Mouse (Mus musculus): ENCODE measurements at regions not wholly inside any gene's neighbourhood (a gene's known extent, or its start where the extent isn't known, plus 50 kb on each side); places are given as distances from the start of the nearest gene placed in this dataset.
A peak's percentile ranks its signal among the peaks of the same experiment; 100 is the strongest.

DNA sequence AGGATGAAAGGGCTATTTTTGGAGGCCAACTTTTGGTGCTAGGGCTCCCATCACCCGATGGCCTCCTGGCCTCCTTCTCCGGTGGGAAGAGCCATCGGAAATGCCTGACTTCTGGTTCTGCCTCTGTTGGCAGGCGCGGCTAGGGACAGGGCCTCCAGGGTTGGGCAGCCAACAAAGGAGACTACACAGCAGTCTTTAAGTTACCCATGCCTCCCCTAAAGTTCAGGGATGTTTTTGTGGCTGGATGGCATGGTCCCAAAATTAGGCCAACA lies 86.2 kb upstream of the Ccnd1 start:
- Histone ChIP-seq H3K36me3 (ENCODE audit: insufficient read depth) (no peaks in the 10 kb centered on the region), H3K27ac (ENCODE audit: low read depth, low read length) (no peak overlapping the region), H3K4me3 (ENCODE audit: low read depth, low read length) (no peak overlapping the region), H3K27me3 (ENCODE audit: insufficient read depth, low read length) (peaks cover 4% of the 10 kb centered on the region; the same call in 1 of the 2 replicates), H3K9ac (no peak overlapping the region), H3K4me2 (ENCODE audit: low read depth) (no peak overlapping the region), H3K4me1 (ENCODE audit: insufficient read depth) (peaks cover 4% of the 10 kb centered on the region), H3K9me3 (ENCODE audit: low read length) (no peaks in the 10 kb centered on the region)
- ATAC-seq (no peak), DNase-seq (no peak)
- TF ChIP-seq CTCF (IDR thresholded peaks at IDR 0.05; ENCODE audit: low read depth), result no peak
- 93% methylated on average over 5 of the region's 5 CpGs for WGBS

DNA sequence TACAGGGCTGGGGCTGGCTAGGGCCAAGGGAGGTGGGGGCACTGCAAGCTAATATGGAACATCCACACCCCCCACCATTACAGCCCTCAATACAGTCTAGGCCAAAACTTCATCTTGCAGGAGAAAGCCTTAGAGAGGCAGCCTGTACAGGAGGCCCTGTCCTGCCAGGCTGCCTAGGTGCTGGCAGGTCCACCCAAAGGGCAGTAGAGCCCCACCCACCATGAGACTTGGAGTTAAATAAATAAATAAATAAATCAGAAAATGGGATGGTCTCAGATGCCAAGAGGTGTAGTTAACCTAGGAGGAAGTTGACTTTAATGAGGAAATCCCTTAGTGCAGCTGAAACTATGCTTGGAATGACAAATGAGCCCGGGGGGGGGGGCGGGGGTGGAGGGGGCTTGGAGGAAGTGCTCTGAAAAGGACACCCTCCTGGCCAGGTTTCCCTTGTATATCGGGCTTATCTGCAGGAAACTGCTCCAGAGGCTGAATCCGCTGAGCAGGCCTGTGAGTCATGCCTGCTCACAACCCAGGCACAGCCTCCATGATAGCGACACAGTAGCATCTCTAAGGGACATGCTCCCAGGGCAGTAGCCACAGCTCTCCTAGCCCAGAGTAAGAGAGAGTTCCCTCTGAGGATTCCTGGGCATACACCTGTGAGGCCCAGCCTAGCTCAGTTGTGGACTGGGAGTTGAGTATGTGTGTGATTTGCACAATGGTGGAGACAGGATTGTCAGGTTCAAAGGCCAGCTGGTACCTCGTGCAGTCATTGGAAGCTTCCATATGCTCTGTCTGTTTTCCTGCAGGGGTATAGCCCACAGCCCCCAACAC lies 85.7 kb upstream of the Ccnd1 start:
- Histone ChIP-seq H3K4me1 (ENCODE audit: insufficient read depth) (no peaks in the 10 kb centered on the region; the same call in 1 of the 2 replicates), H3K36me3 (ENCODE audit: insufficient read depth) (no peaks in the 10 kb centered on the region), H3K4me3 (ENCODE audit: low read depth, low read length) (no peak overlapping the region), H3K27me3 (ENCODE audit: insufficient read depth, low read length) (peaks cover 4% of the 10 kb centered on the region; the same call in 1 of the 2 replicates), H3K9ac (no peak overlapping the region), H3K27ac (ENCODE audit: low read depth, low read length) (no peak overlapping the region), H3K4me2 (ENCODE audit: low read depth) (no peak overlapping the region), H3K9me3 (ENCODE audit: low read length) (no peaks in the 10 kb centered on the region)
- no peak for ATAC-seq
- no peak for TF ChIP-seq CTCF (IDR thresholded peaks at IDR 0.05; ENCODE audit: low read depth)
- WGBS, result 80% methylated on average over 5 of the region's 6 CpGs
- no peak for DNase-seq

DNA sequence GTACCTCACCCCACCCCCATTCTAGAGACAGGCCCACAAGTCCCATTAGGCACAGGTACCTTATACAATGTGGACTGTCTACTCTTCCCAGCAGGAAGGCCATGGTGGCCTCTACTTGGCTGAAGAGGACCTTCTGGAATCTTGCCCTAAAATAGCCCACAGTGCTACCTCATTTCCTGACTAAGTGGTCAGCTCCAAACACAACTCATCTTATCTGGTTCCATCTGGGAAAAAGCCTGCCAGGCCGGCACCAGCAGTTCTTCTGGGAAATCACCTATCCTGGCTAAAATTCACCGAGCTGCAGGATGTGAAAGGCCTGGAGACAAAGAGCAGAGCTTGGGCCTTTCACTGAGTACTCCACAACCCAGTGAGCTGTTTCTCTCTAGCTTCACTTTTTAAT lies 84.9 kb upstream of the Ccnd1 start:
- WGBS, result 91% methylated on average over 2 of the region's 2 CpGs

DNA sequence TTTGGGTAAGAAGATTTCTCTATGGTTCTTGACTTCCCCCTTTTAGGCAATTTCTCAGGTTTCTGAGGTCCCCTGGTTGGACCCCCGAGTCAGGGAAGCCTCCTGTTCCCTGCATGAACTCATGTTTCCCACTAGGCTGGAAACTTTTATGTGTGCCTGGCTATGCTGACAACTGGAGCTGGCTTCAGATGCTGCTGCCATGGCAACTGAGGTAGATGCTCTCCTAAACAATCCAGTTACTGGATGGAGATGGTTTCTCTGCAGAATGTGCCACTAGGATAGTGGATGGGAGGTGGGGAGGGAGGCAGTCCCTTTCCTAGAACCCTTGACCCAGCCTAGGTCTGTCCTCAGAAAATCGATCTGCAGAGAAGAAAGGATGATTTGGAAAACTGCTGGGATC lies 79.4 kb upstream of the Ccnd1 start:
- no peak for TF ChIP-seq CTCF (IDR thresholded peaks at IDR 0.05; ENCODE audit: low read depth)
- DNase-seq, result peak; percentile 54
- H3K9me3 ChIP-seq (ENCODE audit: low read length), result no peaks in the 10 kb centered on the region
- ATAC-seq, result peak; percentile 59; the same call in 1 of the 2 replicates
- no peak overlapping the region for H3K9ac ChIP-seq
- no peak overlapping the region for H3K4me3 ChIP-seq (ENCODE audit: low read depth, low read length)
- no peak overlapping the region for H3K4me2 ChIP-seq (ENCODE audit: low read depth)
- no peaks in the 10 kb centered on the region for H3K27me3 ChIP-seq (ENCODE audit: insufficient read depth, low read length)
- H3K27ac ChIP-seq (ENCODE audit: low read depth, low read length), result no peak overlapping the region
- no peaks in the 10 kb centered on the region for H3K4me1 ChIP-seq (ENCODE audit: insufficient read depth)
- no peaks in the 10 kb centered on the region for H3K36me3 ChIP-seq (ENCODE audit: insufficient read depth)
- WGBS, result 64% methylated on average over 2 of the region's 2 CpGs

More for the DNA sequence above, 84.9 kb upstream of the Ccnd1 start:
- Histone ChIP-seq H3K9me3 (ENCODE audit: low read length) (no peaks in the 10 kb centered on the region), H3K27me3 (ENCODE audit: insufficient read depth, low read length) (peaks cover 4% of the 10 kb centered on the region; the same call in 1 of the 2 replicates), H3K4me2 (ENCODE audit: low read depth) (no peak overlapping the region), H3K9ac (no peak overlapping the region), H3K36me3 (ENCODE audit: insufficient read depth) (no peaks in the 10 kb centered on the region), H3K4me1 (ENCODE audit: insufficient read depth) (no peaks in the 10 kb centered on the region), H3K4me3 (ENCODE audit: low read depth, low read length) (no peak overlapping the region), H3K27ac (ENCODE audit: low read depth, low read length) (no peak overlapping the region)
- ATAC-seq (no peak), DNase-seq (no peak)
- no peak for TF ChIP-seq CTCF (IDR thresholded peaks at IDR 0.05; ENCODE audit: low read depth)

DNA sequence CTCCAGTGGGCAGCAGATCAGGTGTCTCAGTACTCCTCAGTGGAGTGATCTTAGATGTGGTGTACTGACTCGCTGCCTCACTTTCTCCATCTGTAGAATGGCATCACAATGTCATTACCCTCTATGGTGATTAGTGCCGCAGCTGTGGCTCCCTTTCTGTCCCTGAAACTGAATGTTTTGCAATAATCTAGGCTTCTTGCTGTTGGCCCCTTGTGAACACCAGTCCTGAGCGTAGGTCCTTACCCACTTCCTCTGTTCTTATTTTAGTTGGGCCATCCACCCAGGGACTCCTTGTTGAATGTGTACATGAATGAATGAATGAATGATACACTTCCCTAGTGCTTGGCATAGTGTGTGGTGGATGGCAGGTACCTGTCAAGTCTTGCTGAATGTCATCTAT lies 78.4 kb upstream of the Ccnd1 start:
- DNase-seq (no peak), ATAC-seq (no peak)
- no peaks in the 10 kb centered on the region for H3K9me3 ChIP-seq (ENCODE audit: low read length)
- no peak overlapping the region for H3K9ac ChIP-seq
- TF ChIP-seq CTCF (IDR thresholded peaks at IDR 0.05; ENCODE audit: low read depth), result no peak
- no peak overlapping the region for H3K4me2 ChIP-seq (ENCODE audit: low read depth)
- no peaks in the 10 kb centered on the region for H3K36me3 ChIP-seq (ENCODE audit: insufficient read depth)
- H3K4me3 ChIP-seq (ENCODE audit: low read depth, low read length), result no peak overlapping the region
- H3K27me3 ChIP-seq (ENCODE audit: insufficient read depth, low read length), result no peaks in the 10 kb centered on the region
- no peaks in the 10 kb centered on the region for H3K4me1 ChIP-seq (ENCODE audit: insufficient read depth)
- WGBS, result 87% methylated on average over 3 of the region's 3 CpGs
- H3K27ac ChIP-seq (ENCODE audit: low read depth, low read length), result no peak overlapping the region

DNA sequence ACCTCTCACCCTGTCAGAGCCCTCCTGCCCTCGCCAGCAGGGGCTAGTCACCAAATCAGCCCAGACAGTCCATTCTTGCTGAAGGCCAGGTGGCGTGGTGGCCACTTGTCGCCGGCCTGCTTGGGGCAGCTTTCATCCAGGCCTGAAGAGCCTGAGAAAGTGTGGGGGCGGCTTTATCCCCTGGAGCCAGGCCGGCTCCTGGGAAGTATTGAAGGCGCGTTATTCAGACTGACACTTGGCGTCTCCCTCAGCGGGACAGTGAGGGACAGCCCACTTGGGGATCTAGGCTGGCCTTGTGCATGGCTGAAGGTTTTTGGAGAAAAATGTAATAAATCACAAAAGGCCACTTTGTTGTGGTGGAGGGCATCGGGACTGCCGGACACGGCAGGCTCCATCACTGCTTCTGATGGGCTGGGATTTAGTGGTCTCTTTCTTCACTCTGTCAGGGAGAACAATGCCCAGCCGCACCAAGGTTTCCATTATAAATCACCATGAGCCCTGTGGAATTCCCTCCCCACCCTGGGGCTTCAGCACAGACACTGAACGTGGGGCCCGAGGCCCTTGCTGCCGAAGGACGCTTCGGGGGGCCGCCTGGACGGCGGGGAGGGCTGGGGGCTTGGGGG lies 75.8 kb upstream of the Ccnd1 start:
- Histone ChIP-seq H3K4me3 (ENCODE audit: low read depth, low read length) (no peak overlapping the region), H3K4me1 (ENCODE audit: insufficient read depth) (no peaks in the 10 kb centered on the region), H3K27ac (ENCODE audit: low read depth, low read length) (no peak overlapping the region), H3K27me3 (ENCODE audit: insufficient read depth, low read length) (no peaks in the 10 kb centered on the region), H3K4me2 (ENCODE audit: low read depth) (no peak overlapping the region), H3K9ac (no peak overlapping the region), H3K36me3 (ENCODE audit: insufficient read depth) (no peaks in the 10 kb centered on the region), H3K9me3 (ENCODE audit: low read length) (no peaks in the 10 kb centered on the region)
- TF ChIP-seq CTCF (IDR thresholded peaks at IDR 0.05; ENCODE audit: low read depth), result no peak
- no peak for DNase-seq
- WGBS, result 33% methylated on average over 22 of the region's 22 CpGs
- ATAC-seq, result no peak

DNA sequence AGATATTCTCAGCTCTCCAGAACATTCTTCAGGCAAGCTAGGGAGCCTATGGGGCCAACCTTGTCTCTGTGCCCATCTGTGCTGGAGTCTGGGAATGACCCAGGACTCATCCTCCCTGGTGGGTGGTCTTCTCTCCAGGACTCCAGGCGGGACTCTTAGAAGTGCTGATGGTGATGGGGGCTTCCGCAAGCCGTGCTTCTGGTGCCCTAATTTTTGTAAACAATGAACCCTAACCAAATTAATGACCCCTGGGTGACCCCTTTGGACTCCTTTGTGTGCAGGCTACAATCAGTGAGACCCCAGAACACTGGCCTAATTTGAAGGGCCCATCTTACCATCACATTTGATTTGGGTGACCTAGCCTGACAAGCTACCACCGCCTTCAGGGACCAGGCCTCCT lies 71.0 kb upstream of the Ccnd1 start:
- no peak overlapping the region for H3K27ac ChIP-seq (ENCODE audit: low read depth, low read length)
- no peak overlapping the region for H3K9ac ChIP-seq
- no peak overlapping the region for H3K4me2 ChIP-seq (ENCODE audit: low read depth)
- DNase-seq, result no peak
- H3K4me1 ChIP-seq (ENCODE audit: insufficient read depth), result no peaks in the 10 kb centered on the region
- TF ChIP-seq CTCF (IDR thresholded peaks at IDR 0.05; ENCODE audit: low read depth), result no peak
- no peak overlapping the region for H3K4me3 ChIP-seq (ENCODE audit: low read depth, low read length)
- no peak for ATAC-seq
- no peaks in the 10 kb centered on the region for H3K27me3 ChIP-seq (ENCODE audit: insufficient read depth, low read length)
- no peaks in the 10 kb centered on the region for H3K36me3 ChIP-seq (ENCODE audit: insufficient read depth)
- no peaks in the 10 kb centered on the region for H3K9me3 ChIP-seq (ENCODE audit: low read length)
- whole genome bisulfite sequencing, result 65% methylated on average over 4 of the region's 4 CpGs
